Mouse (Mus musculus) subcutaneous adipose tissue, adult 2 months (tissue): Measurements from ENCODE around the gene C9orf72. TPM values are rescaled to one million over a fixed set of nuclear protein-coding genes. Genes with fewer than 3 reads are reported as not detected.

Experiments
- polyA plus RNA-seq: library from polyadenylated mRNA; depleted of rRNA; stranded (reverse); fragments of >200 nt; gene quantifications from 2 replicates; pipeline ENCODE4 v1.2.3, GENCODE M21; 2012; ENCODE audit warnings: low replicate concordance; rRNA removed

C9orf72 gene
- polyA plus RNA-seq = 21.9 and 64.8 TPM in 2 replicates

DNA sequence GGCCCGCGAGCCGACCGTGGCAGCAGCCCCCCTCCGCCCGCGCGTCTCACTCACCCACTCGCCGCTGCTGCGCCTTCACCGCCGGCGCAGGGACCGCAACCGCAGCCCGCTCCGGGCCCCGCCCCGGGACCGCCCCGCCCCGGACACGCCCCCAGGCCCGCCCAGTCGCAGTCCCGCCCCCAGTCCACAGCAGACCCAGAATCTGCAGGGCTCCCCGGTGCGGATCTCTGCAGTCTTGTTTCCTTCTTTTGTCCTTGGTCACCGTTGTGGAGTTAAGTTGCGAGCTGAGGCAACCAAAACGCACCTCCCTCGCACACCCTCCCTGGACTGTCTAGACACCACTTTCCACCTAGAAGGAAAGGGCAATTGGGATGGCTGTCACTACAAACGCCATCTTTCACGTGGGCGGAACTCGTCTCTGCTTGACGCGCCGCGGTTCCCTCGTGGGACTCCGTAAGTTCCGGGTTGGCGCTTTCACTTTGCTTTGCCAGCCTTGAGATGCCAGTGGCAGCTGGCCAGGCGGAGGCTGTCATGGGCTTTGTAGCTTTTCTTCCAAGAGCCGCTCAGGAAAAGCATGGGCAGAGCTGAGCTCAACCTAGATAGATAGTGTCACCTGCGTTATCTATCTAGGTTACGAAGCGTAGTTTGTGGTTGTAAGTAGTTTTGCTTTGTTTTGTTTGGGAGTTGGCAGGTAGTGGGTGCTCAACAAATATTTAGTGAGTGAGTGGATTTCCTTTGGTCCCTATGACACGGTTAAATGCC lies at the start of gene C9orf72:
C9orf72 (minus strand) TSS at position 442 of the 762 bp plus-strand sequence.

DNA sequence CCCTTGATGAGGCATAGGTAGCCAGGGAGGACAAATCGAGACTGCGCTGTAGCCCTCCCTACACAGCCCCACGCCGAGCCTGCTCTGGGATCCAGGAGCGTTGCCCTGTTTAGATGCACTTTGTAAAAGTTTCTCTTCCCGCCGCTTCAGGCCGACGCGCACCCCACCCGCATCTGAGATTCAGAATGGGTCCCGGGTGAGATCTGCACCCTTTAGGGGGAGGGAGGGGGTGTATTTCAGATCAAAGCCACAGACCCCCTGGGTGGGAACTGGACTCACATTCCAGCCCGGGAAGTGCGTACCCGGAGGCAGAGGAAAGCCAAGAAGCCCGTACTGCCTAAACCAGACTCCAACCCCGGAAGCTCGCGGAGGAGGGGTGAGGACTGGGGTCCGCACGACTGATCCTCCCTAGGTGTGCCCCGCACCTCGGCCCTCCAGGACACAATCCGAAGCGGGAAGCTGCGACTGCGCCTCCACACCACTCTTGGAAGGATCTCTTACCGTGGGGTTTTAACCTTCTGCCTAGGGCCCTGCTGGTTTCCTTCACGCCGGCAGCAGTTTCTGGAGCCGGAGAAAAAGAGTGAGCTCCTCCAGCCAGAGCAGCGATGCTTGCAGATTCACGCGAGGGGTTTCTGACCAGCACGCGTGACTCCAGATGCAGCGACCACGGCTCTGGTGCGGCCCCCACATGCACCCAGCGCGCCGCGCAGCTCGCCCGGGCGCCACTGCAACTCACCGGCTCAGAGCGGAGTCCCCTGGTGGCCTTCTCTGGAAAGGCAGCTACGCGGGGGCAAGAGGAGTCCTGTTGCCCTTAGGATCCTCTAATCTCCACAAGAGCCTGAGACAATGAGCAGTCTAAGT lies 69.0 kb downstream of the C9orf72 start, which contains the start of gene Mob3b:
Mob3b (minus strand) TSS at position 734 of the 861 bp plus-strand sequence.

DNA sequence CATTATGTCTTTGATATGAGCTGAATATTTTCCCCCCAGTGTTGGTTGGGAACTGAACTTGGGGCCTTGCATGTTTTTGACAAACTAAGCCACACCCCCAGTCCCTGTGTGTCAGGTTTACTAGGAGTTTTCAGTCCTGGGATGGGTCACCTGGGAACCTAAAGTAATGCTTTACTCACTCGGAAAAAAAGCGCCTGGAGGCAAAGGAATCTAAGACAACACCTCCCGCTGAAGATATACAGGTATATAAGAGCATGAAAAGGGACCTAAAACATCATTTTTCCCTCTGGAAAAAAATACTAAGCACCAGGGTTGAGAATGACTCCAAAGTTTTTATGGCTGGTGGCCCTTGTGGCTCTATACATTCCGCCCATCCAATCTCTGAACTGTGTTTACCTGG lies 74.2 kb downstream of the C9orf72 start, which contains the start of gene Ifnk:
Ifnk (plus strand) TSS at position 301 of the 400 bp plus-strand sequence.

Other genes with a start within 250 kb of the C9orf72 start
- gene Ifnk, start 74.1 kb downstream of the C9orf72 start, polyA plus RNA-seq = not detected in 2 replicates
- 5.9 and 10.2 TPM in 2 replicates for gene Mob3b, start 68.7 kb downstream of the C9orf72 start, polyA plus RNA-seq